Mouse (Mus musculus): ENCODE data around the gene Hivep2.

Gene Hivep2

GRCm38 (mm10) chr10:14048916-14049445 is 83.1 kb downstream of the Hivep2 start:
- DNase-seq (ENCODE audit: low spot score) = no peak

GRCm38 (mm10) chr10:14049686-14050085 is 83.8 kb downstream of the Hivep2 start:
- DNase-seq (ENCODE audit: low spot score) = no peak

DNA sequence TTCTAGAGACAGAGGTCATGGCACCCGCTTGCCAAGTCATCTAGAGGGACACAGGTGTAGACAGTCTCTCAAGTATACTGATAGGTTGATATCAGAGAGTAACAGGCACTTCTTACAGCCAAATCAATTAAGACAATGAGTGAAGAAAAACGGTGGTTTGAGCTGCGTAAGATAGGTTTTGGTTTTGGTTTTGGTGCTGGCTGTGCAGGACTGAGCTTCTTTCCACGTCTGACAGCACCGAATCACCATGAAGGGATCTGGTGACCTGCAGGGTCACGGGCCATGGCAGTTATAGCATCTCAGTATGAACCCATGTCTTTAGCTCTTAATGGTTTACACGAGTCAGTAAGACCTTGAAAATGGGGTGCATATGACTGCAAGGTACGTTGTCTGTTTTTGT is 84.7 kb downstream of the Hivep2 start:
- no peak for DNase-seq (ENCODE audit: low spot score)

- DNase-seq (ENCODE audit: low spot score) = no peak
Measured at GRCm38 (mm10) chr10:14052109-14052689, 86.3 kb downstream of the Hivep2 start.

GRCm38 (mm10) chr10:14054860-14055259 is 89.0 kb downstream of the Hivep2 start:
- no peak for DNase-seq (ENCODE audit: low spot score)

- no peak for DNase-seq (ENCODE audit: low spot score)
Measured at GRCm38 (mm10) chr10:14055533-14055981, 89.7 kb downstream of the Hivep2 start.

DNA sequence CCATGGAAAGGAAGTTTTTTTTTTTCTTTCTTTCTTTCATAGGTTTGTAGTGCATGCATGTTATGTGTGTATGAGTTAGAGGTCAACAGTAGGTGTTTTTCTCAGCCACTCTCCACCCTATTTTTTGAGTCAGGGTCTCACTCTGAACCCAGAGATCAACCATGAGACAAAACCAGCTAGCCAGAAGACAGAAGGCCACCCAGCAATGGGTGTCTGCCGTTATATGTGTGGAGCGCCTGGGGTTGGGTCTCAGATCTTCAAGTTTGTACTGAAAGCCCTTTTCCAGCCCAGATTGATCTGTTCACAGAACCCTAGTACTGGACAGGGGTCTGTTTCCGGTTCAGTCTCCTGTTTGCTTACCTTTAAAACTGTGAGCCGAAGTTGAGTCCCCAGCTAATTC is 90.2 kb downstream of the Hivep2 start:
- no peak for DNase-seq (ENCODE audit: low spot score)

GRCm38 (mm10) chr10:14056584-14057451 is 90.9 kb downstream of the Hivep2 start:
- no peak for DNase-seq (ENCODE audit: low spot score)

DNA sequence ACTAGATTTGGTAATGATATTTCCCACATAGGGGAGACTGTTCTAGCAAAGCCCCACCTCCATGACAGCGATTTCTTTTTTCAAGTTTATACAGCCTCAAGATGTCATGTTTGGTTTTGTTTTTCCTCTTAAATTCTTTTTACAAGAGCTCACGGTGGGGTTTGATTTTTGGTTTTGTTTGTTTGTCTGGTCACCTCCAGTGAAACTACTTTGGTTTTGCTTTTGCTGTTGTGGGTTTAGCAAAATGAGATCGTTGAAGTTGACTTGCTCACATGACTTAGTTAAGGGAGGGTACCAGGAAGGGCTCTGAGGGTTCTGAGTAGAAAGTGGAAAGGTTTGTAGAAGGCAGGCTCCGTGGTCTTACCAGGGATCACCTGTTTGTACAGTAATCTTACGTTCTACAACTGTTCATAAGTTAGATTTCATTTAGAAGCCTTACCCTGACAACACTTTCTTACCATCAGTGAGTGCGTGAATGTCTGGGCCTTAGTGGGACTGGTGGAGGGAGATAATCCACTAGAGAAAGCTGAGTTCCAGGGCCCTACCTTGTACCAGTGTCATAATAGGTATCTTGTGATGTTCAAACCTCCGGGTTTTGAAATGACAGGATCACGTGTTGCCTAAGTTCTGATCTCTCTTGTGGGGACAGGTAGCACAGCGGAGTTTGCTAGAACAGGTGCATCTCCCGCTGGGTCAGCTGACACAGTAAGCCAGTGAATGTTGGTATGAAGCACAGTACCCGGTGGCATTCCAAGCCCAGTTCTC is 92.1 kb downstream of the Hivep2 start:
- no peak for DNase-seq (ENCODE audit: low spot score)

DNA sequence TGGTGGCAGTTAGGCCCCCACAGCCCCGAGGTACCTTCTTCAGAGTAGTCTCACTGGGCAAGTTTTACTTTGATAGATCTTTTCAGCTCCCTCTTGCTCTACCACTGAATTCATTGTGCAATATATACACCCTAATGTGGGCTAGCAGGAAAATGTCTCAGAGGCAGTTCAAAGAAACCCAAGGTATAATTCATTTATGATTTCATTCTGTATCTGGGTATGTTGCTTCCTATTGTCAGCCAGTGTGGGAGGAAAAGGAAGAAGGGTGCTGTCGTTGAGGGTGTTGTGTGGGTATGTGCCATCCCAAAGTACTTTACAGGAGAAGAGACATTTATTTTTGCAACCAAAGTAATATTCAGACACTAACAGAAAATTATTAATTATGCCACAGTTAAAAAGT is 92.9 kb downstream of the Hivep2 start:
- DNase-seq (ENCODE audit: low spot score) = no peak

DNA sequence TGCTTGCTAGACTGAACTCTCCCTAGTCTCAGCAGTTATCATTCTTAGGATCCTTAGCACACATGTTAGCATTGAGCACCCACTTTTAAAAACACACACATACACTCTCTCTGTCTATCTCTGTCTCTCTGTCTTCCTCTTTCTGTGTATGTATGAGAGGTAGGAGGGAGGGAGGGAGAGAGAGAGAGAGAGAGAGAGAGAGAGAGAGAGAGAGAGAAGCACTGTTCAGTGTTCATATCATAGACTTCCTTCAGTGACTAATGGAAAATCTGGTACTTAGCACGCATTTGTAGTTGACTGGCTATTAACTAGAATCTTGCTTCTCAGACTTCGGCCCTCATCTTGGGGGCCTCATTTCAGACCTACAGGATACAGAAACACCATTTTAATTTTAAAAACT is 93.7 kb downstream of the Hivep2 start:
- no peak for DNase-seq (ENCODE audit: low spot score)

DNA sequence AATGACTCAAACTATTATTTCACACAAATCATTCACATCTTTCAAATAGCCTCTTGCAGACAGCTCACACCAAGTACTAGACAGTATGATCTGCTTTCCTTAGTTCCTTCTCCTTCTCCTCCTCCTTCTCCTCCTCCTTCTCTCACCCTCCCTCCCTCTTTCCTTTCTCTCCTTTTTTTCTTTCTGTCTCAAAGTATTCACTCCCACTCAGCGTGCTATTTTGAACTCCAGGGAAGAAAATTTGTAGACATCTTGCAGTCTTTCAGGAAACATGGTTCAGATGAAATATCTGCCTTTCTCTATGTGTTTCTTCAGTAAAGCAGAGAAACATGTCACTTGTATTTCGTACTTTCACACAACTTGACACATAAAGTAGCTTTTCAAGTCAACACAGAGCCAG is 94.4 kb downstream of the Hivep2 start:
- no peak for DNase-seq (ENCODE audit: low spot score)

- no peak for DNase-seq (ENCODE audit: low spot score)
Measured at GRCm38 (mm10) chr10:14063226-14063625, 97.4 kb downstream of the Hivep2 start.

- DNase-seq (ENCODE audit: low spot score) = no peak
Measured at GRCm38 (mm10) chr10:14064759-14065395, 99.0 kb downstream of the Hivep2 start.

DNA sequence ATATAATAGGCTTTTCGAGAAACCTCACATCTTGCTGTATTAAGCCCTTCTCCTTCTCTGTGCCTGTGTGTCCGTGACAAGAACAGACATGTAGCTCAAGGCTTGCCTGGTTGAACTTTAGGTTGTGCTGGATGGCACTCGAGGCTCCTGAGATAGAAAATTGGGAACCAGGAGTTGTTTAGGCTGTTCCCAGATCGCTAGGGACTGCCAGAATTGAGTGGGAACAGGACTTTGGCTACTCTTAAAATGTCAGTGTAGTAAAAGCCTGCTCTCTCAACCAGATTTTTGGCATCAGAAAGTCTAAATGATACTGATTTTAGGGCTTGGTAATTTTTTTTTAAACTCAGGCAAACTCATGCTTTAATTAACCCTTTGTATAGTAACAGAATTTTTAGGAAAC is 101.9 kb downstream of the Hivep2 start:
- DNase-seq (ENCODE audit: low spot score) = no peak

GRCm38 (mm10) chr10:14070498-14071079 is 104.7 kb downstream of the Hivep2 start:
- DNase-seq (ENCODE audit: low spot score) = no peak

DNA sequence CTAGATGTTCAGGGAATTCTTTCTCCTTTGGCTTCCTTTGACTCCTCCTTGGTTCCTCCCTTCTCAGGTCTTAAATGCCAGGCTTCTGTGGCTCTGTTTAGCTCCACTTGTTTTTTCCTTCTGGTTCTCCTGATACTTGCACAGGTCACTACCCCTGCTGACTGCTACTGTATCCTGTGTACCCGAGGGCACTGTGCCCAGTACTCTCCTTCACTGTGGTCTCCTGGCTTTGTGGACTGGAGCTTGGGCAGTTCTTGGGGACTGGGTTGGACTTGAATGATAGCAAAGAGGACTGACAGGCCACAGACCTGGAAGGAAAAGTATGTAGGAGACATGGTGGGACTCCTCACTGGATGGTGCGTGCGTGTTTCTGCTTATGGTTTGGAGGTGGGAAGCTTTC is 106.6 kb downstream of the Hivep2 start:
- no peak for DNase-seq (ENCODE audit: low spot score)

DNA sequence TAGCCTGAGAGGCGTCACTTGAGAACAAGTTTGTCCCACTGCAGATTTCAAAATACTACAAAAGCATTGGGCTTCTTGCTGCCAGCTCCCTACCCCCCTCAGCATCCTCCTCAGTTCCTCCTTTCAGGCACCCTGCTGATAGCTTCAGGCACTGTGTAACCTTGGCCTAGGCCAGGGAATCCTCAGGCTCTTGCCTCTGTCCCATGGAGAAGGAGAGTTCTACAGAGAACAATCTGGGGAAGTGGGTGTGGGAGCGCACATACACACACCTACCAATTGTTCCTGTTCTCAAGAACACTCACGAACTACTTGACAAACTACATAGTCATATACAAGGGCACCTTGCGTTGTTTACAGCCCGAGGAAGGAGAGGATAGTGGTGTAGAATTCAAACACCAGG is 109.9 kb downstream of the Hivep2 start:
- DNase-seq (ENCODE audit: low spot score) = no peak

- no peak for DNase-seq (ENCODE audit: low spot score)
Measured at GRCm38 (mm10) chr10:14076880-14077279, 111.0 kb downstream of the Hivep2 start.

DNA sequence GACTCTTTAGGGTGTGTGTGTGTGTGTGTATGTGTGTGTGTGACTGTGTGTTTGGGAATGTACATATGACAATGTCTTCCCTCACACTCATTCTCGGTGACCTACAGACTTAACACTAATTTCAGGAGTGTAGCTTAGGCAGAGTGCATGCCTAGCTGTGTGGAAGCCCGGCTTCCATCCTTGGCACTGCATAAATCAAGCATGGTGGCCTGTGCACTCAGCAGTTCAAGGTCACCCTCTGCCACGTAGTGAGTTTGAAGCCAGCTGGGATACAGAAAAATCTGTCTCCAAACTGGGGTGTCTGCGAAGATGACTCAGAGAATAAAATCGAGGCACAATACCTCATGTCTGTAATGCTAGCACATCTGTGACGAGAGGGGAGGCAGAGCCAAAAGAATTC is 115.0 kb downstream of the Hivep2 start:
- DNase-seq (ENCODE audit: low spot score) = no peak

- no peak for DNase-seq (ENCODE audit: low spot score)
Measured at GRCm38 (mm10) chr10:14081824-14082223, 115.9 kb downstream of the Hivep2 start.

DNA sequence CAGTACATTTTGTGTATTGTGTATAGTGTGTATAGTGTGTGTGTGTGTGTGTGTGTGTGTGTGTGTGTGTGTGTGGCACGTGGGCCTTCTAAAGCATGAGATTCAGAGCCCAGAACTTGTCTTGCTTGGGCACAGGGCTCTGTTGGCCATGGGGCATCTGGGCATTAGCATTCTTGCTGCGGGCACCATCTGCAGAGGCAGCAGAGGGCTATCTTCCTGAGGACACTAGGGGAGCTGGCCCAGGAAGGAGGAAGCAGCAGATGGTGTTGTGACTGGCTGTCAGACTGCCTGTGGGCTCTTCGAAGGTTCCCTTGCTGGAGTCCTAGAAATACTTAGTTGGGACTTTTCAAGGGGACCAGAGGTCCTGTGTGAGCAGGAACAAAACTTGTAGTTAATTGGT is 116.4 kb downstream of the Hivep2 start:
- no peak for DNase-seq (ENCODE audit: low spot score)

Data from spleen, adult 12 weeks (tissue).